Mouse (Mus musculus): Measurements from ENCODE around the gene Ablim2.

DNA sequence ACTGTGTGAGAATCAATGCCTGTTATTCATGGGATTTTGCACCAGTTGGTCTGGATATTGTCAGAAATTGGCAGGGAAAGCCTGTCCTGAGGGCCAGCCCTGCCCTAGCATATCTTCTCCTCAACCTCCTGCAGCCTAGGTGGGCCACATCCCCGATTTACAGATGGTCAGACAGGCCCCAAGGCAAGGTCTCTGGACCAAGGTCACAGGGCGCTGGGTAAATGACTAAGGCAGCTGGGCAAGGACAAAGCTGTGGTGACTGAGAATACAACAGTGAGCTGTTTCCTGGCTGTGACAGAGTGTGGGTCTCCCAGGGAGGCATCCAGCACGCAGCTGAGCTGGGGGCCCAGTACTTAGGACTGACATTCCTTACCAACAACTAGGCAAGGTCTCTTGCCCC is 23.4 kb downstream of the Ablim2 start:
- TF ChIP-seq CTCF (IDR thresholded peaks at IDR 0.05; ENCODE audit: extremely low read depth, insufficient read depth, low read length): no peak
- no peak for TF ChIP-seq POLR2A (IDR thresholded peaks at IDR 0.05; ENCODE audit: extremely low read depth, insufficient read depth, low read length)
